Mouse (Mus musculus) gastrocnemius, postnatal 25 days (tissue): Measurements from ENCODE around the gene Ftl1. TPM values are rescaled to one million over a fixed set of nuclear protein-coding genes. Genes with fewer than 3 reads are reported as not detected.

Source experiments
- DNase-seq: peaks from one replicate; pipeline ENCODE4 v3.0.0; 2022
- microRNA-seq, 2 experiments: library from miRNA; unstranded; fragments of <30 nt; microRNA quantifications; one replicate each; pipeline ENCODE4 v1.2.0; 2021; ENCODE audit warnings: borderline replicate concordance in 2 of 2
- total RNA-seq, 2 experiments: library from RNA; stranded (reverse); gene quantifications; 1 replicate in 1 of 2; 2 replicates in 1 of 2; pipeline ENCODE4 v1.2.3; 2021

The Ftl1 gene
- total RNA-seq, 2 experiments from 2014 or later = 125 to 149 TPM

- DNase-seq = peak; percentile 64
These were observed 46.4 kb downstream of the Ftl1 start, which contains the start of gene Ntf5 for GRCm38 (mm10) chr7:45413113-45413863. Ntf5 (plus strand) TSS chr7:45413695.

- DNase-seq = peak; percentile 78
These were observed 47.3 kb downstream of the Ftl1 start for GRCm38 (mm10) chr7:45412421-45412820.

DNA sequence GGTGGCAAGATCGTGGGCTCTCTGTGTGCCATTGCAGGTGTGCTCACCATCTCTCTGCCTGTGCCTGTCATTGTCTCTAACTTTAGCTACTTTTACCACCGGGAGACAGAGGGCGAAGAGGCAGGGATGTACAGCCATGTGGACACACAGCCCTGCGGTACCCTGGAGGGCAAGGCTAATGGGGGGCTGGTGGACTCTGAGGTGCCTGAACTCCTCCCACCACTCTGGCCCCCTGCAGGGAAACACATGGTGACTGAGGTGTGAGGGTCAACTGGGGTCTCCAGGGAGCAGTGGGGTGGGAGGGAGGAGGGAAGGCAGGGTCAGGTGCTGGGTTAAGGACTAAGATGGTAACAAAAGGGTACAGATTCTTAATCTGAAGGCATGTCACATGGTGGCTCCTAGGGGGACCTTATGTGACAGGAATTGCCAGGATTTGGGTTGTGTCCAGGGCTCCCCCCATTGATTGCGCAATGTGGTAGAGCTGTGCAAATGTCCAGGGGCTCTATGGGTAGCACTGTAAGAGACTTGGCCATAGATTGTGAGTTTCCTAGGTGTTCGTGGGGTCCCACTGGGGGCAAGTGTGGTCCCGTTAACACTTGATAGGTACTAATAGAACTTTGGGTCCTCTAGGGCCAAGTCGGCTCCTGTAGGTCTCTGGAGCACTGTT is 50.1 kb downstream of the Ftl1 start:
- DNase-seq = no peak

GRCm38 (mm10) chr7:45408949-45409348 is 50.7 kb downstream of the Ftl1 start:
- DNase-seq = no peak

- no peak for DNase-seq
These were observed 51.3 kb downstream of the Ftl1 start for GRCm38 (mm10) chr7:45408351-45408750.

Small RNAs within 50 kb of the gene (microRNA-seq; reads per million reads assigned to microRNA genes)
- 0 to 0.26 reads per million in 2 experiments for gene Gm22133

Other genes with a start within 250 kb of the Ftl1 start
- not detected for gene Dkkl1, start 247.7 kb downstream of the Ftl1 start, total RNA-seq
- gene Tead2, start 244.1 kb downstream of the Ftl1 start, total RNA-seq = 1 to 10 TPM; 2.5 to 2.8 TPM
- 1 to 10 TPM; 1.3 to 2.0 TPM for gene Cd37, start 220.8 kb downstream of the Ftl1 start, total RNA-seq
- not detected for gene Slc6a16, start 218.8 kb downstream of the Ftl1 start, total RNA-seq
- not detected for gene Slc6a21, start 182.4 kb downstream of the Ftl1 start, total RNA-seq
- gene Trpm4, start 126.1 kb downstream of the Ftl1 start, total RNA-seq = 10 to 100 TPM; 17.0 to 18.3 TPM
- 100 to 1,000 TPM; 812 to 910 TPM for gene Hrc, start 124.6 kb downstream of the Ftl1 start, total RNA-seq
- under 1 TPM; 0.18 to 0.38 TPM for gene Ppfia3, start 92.9 kb downstream of the Ftl1 start, total RNA-seq
- under 1 TPM in 1 of 2 experiments, not detected in 1; 0.67 TPM for gene Lin7b, start 89.3 kb downstream of the Ftl1 start, total RNA-seq
- 10 to 100 TPM; 76.1 to 78.0 TPM for gene Snrnp70, start 64.1 kb downstream of the Ftl1 start, total RNA-seq
- 100 to 1,000 TPM in 1 of 2 experiments, 10 to 100 TPM in 1; 73.7 to 107 TPM for gene Kcna7, start 54.2 kb downstream of the Ftl1 start, total RNA-seq
- gene Ntf5, start 46.2 kb downstream of the Ftl1 start, total RNA-seq = 1 to 10 TPM; 3.9 to 6.6 TPM
- 1 to 10 TPM in 1 of 2 experiments, not detected in 1; 1.6 TPM for gene Lhb, start 39.1 kb downstream of the Ftl1 start, total RNA-seq
- gene Gys1, start 25.0 kb downstream of the Ftl1 start, total RNA-seq = 100 to 1,000 TPM; 243 to 327 TPM
- 10 to 100 TPM; 23.3 to 23.8 TPM for gene Ruvbl2, start 21.8 kb downstream of the Ftl1 start, total RNA-seq
- 10 to 100 TPM; 15.6 to 16.9 TPM for gene Bax, start 7.0 kb upstream of the Ftl1 start, total RNA-seq
- not detected for gene Tulp2, start 22.0 kb upstream of the Ftl1 start, total RNA-seq
- 1 to 10 TPM; 4.3 to 10.0 TPM for gene Gm45808, start 26.9 kb upstream of the Ftl1 start, total RNA-seq
- 10 to 100 TPM; 12.3 to 12.6 TPM for gene Dhdh, start 28.9 kb upstream of the Ftl1 start, total RNA-seq
- gene Nucb1, start 50.5 kb upstream of the Ftl1 start, total RNA-seq = 10 to 100 TPM; 60.8 to 73.2 TPM
- gene Ppp1r15a, start 66.4 kb upstream of the Ftl1 start, total RNA-seq = 10 to 100 TPM; 13.8 to 19.2 TPM
- 1 to 10 TPM; 7.5 to 8.5 TPM for gene Plekha4, start 66.4 kb upstream of the Ftl1 start, total RNA-seq
- 1 to 10 TPM in 1 of 2 experiments, under 1 TPM in 1; 0.99 to 1.2 TPM for gene Hsd17b14, start 95.0 kb upstream of the Ftl1 start, total RNA-seq
- gene Bcat2, start 110.3 kb upstream of the Ftl1 start, total RNA-seq = 10 to 100 TPM; 56.3 to 63.9 TPM
- not detected for gene Fgf21, start 155.6 kb upstream of the Ftl1 start, total RNA-seq
- not detected for gene Fut1, start 157.4 kb upstream of the Ftl1 start, total RNA-seq
- not detected for gene Izumo1, start 161.9 kb upstream of the Ftl1 start, total RNA-seq
- gene Rasip1, start 167.6 kb upstream of the Ftl1 start, total RNA-seq = 1 to 10 TPM; 6.1 to 8.5 TPM
- 10 to 100 TPM; 39.0 to 46.1 TPM for gene Mamstr, start 180.1 kb upstream of the Ftl1 start, total RNA-seq
- gene Fut2, start 206.5 kb upstream of the Ftl1 start, total RNA-seq = under 1 TPM; 0.19 to 0.61 TPM
- under 1 TPM; 0.38 to 0.75 TPM for gene Ntn5, start 224.1 kb upstream of the Ftl1 start, total RNA-seq
- under 1 TPM in 1 of 2 experiments, not detected in 1; 0.16 TPM for gene Sec1, start 234.5 kb upstream of the Ftl1 start, total RNA-seq
- gene Car11, start 240.0 kb upstream of the Ftl1 start, total RNA-seq = 10 to 100 TPM in 1 of 2 experiments, 1 to 10 TPM in 1; 4.9 to 11.2 TPM
- 100 to 1,000 TPM in 1 of 2 experiments, 10 to 100 TPM in 1; 14.3 to 121 TPM for gene Dbp, start 245.2 kb upstream of the Ftl1 start, total RNA-seq